Mouse (Mus musculus): ENCODE results near the gene Trpc7. TPM values are rescaled to one million over a fixed set of nuclear protein-coding genes. Genes with fewer than 3 reads are reported as not detected.

Trpc7 gene
- total RNA-seq (2021) (under 1 TPM; 0.23 to 0.66 TPM), polyA plus RNA-seq (2012; rRNA removed) (0.13 and 0.30 TPM in 2 replicates)
- long read RNA-seq, partial matches to known transcripts, result 0 of 1 reads
- long read RNA-seq, other reads (novel, unspliced or antisense), result 1 of 1 reads

- no peak for DNase-seq
Measured at GRCm38 (mm10) chr13:56895893-56896292, at the start of gene Trpc7. Gene Trpc7 (minus strand): TSS chr13:56895993.

DNA sequence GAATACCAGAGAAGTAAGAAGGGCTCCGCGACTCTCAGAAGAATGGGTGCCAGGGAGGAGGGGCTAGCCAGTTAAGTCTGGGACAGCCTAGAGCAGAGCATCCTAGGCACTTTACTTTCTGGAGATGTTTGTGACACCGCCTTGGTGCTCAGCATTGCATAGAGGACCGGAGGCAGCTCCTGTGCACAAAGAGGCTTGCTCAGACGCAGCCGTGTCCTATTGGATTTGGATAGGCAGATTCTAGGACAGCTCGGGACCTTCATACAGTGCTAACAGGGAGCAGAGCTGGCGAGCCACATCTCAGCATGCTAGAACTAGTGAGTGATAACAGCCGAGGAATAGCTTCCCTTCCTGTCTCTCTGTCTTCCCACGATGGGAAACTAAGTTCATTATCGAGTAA lies 43.5 kb upstream of the Trpc7 start:
- DNase-seq, result no peak

GRCm38 (mm10) chr13:56933832-56934510 lies 38.2 kb upstream of the Trpc7 start:
- no peak for DNase-seq

- DNase-seq, result no peak
Measured at GRCm38 (mm10) chr13:56930421-56930820, 34.6 kb upstream of the Trpc7 start.

GRCm38 (mm10) chr13:56922976-56923375 lies 27.2 kb upstream of the Trpc7 start:
- DNase-seq, result no peak

DNA sequence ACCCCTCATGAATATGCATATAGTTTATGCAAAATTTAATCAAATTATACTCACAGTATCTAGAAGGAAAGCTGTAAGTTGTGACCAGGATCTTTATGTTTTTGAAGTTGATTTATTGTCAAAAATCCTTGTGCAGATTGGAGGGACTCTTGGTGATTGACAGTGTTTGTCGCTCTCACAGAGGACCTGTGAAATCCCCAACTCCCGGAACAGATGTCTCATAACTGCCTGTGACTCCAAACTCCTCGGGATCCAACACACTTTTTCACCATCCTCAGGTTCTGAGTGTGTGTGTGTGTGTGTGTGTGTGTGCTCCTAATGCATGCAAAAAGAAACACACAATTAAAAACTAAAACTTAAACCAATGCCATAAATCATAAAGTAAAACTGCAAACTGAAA lies 25.5 kb upstream of the Trpc7 start:
- DNase-seq, result no peak

- no peak for DNase-seq
Measured at GRCm38 (mm10) chr13:56914721-56915120, 18.9 kb upstream of the Trpc7 start.

DNA sequence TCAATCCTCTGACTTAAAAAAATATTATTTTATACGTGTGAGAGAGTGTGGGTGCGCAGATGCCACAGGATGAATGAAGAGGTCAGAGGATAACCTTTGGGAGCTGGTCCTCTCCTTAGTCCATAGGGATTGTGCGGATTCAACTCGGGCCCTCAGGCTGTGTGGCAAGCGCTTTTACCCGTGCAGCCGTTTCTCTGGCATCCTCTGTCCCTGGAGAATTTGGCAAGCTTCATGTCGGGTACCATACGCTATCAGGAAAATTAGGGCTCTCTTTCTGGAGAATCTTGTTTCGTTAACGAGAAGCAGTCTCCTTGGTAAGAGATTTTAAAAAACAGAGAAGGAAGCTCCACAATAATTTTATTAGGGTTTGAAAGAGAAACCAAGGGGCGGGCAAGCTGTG lies 15.3 kb upstream of the Trpc7 start:
- no peak for DNase-seq

DNA sequence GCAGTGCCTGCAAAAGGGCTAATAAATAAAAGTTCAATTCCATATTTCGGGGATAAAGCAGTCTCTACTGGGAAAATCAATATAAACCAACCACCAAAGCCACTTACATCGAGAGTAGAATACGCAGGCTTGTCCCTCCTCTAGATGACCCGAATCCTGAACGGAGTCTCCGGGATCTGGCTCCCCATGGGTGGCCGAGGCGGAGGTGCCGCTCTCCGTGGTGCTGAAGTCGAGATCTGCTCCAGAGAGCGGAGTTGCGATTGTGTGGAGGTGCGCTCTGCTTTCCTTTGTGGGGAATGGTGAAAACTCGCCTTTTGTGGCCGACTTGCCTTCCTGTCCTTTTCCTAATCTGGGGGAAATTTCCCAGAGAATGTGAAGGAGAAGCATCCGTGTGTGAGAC lies 407 bp downstream of the Trpc7 start:
- peak; percentile 55 for DNase-seq

GRCm38 (mm10) chr13:56894543-56894942 lies 1.2 kb downstream of the Trpc7 start:
- DNase-seq, result no peak

DNA sequence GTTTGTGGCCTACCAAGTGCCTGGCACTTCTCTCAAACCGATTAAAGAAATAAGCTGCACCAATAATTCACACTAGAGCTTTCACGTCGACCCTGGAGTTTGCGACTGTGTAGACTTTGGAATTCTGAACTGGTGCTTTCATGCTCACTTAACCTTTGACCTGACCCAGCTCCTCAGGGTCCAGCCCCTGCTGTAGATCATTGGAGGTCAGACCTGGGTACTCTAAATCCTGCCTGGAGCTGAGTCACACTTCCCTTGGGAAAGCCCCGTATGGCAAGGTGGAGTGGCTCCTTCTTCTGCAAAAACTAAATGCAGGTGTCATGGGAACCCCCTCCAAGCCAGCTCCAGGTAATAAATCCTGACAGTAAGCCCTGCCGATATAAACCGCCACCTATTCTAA lies 5.9 kb downstream of the Trpc7 start:
- DNase-seq, result no peak

DNA sequence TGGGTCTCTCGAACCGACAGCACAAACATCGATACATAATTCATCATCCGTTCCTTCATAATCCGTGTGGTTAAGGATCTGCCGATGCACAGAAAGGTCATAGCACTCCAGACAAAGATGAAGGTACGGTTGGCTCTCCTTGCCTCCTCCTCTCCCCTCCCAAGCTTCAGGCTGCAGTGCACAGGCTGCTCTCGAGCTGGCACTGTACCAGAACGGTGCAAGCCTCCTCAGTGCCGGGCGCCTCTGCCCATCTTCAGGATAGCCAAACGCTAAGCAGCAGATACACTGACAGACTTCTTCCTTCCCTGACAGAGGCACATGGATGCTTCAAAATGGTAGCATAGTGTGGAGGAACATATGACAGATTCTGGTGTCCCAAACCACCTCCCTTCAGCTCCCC lies 12.9 kb downstream of the Trpc7 start:
- DNase-seq, result no peak

DNA sequence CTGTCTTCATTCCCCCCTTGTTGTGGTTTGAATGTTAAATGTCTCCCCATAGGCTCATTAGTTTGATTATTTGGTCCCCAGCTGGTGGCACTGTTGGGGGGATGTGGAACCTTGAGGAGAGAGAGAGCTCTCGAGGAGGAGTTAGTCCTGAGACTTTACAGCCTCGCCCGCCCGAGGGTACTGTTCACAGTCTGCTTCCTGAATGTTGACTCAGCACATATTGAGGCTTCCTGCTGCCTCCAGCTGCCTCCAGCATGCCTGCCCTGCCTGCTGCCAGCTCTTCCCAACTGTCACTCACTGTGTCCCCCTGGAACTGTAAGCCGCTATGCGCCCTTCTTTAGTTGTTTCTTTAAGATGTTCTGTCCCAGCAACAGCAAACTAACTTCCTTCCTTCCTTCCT lies 31.2 kb downstream of the Trpc7 start:
- no peak for DNase-seq

DNA sequence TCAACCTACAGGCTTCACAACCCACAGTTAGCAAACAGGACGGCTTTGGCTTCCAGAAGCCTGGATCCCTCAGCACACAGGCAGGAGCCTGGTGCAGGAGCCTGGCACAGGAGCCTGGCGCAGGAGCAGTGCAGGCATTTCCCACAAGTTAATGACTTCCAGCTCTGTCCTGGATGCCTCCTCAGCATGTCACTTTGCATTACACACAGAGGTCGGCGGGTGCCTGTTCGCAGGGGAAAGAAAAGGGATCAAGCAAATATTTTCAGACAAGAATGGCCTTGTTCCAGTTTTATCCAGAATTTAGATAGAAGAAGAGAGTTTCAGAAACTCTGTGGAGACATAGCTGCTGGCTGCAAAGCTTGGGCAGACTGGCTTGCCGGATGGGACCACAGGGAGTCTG lies 33.8 kb downstream of the Trpc7 start:
- DNase-seq, result no peak

DNA sequence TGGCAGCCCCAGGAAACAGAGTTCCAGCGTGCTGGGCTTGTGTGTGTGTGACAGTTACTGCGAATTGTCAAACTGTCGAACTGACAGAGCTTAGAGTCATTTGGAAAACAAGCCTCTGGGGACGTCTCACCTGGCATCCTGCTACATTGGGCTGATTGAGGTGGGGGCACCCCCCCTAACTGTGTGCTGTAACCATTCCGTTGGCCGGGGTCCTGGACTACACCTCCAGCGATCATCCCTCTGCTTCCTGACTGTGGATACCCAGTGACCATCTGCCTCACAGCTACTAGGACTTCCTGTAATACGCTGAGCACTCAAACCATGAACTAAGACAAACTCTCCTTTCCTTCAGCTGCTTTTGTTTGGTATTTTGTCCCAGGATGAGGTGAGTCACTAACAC lies 41.3 kb downstream of the Trpc7 start:
- DNase-seq, result no peak

GRCm38 (mm10) chr13:56853436-56853835 lies 42.4 kb downstream of the Trpc7 start:
- DNase-seq, result no peak

- DNase-seq, result no peak
Measured at GRCm38 (mm10) chr13:56845866-56846265, 49.9 kb downstream of the Trpc7 start.

GRCm38 (mm10) chr13:56815471-56815870 lies 80.3 kb downstream of the Trpc7 start:
- DNase-seq, result no peak

DNA sequence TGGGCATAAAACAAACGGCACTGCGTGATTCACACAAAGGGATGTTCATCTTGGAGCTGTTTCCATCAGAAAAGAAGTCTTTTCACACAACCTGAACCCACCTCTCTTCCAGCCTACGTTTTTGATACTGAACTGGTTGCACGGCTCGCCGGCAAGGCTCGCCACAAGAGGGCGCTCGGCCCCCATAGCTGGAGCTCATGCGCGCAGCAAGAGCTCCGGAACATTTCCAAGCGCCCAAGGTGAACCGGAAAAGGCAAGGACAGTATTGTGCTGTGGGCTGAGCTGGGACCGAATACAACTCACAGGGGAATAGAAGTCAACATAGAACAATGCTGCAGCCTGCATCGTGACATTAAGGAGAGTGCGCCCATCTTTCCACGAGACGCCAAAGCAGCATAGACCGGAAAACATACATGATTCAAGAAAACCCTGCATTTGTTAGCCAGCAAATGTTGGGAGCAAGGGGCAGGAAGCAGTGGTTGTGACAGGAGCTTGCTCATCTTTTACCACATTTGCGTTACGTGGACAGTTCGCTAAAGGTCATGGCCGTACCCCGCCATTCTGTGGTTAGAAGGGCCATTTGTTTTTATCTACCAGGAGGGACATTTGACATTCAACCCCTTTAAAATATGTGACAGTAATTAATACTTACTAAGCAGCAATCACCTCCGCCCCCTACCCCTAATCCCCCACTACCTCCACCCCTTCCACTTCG lies 88.9 kb downstream of the Trpc7 start:
- peak; percentile 93 for DNase-seq

DNA sequence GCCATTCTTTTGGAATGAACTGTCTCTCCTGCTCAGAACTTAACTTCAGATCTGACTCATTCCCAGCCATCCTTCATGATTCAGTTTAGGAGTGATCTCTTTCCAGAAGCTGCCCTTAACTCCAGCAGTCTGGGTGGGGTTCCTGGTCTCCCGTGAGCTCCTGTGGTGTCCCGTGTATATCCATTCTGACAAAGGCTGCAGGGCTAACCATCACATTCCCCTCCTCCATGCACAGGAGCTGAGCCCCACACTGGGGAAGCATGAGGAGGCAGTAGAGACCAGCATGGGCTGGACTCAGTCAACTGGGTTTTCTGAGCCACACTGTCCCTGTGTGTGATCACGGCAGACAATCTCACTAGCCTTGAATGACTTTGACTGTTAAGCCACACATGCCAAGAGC lies 90.7 kb downstream of the Trpc7 start:
- peak; percentile 51 for DNase-seq

DNA sequence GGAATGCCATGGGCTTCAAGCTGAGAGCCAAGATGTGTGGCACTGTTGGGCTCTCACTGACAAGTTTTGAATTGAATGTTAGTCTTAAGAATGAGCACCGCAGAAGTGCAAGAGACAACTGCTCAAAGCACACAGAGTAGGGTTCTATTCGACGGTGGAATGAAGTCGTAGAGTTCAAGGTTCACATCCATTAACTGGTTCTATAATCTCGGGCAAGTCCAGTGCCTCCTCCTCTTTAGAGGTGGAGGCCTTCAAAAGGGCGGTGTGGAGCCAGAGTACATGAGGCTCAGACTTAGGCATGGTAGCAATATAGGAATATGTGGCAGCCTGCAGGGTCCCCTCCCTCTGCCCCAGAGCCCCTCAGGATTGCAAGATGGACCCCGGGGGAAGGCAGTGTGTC lies 98.3 kb downstream of the Trpc7 start:
- no peak for DNase-seq

GRCm38 (mm10) chr13:56795501-56795900 lies 100.3 kb downstream of the Trpc7 start:
- no peak for DNase-seq

- peak; percentile 37 for DNase-seq
Measured at GRCm38 (mm10) chr13:56794441-56794840, 101.4 kb downstream of the Trpc7 start.

DNA sequence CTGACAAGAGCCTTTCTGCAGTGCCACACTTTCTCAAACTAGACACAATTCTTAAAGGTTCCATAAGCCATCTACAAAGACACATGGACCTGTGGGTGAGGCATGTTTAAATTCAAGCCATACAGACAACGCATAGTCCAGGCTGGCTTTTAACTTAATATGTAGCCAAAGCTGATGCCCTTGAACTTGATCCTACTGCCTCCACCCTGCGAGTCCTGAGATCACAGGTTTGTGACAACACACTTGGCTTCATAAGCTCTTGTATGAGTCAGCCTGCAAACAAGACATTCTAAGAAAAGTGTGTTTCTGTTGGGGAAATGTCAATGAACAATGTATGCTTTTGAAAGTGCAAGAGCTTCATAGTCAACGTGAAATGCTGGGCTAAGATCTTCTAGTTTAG lies 102.9 kb downstream of the Trpc7 start:
- DNase-seq, result peak; percentile 28
